ENCODE assay signal across 12 mouse cellular contexts in the genomic region with DNA sequence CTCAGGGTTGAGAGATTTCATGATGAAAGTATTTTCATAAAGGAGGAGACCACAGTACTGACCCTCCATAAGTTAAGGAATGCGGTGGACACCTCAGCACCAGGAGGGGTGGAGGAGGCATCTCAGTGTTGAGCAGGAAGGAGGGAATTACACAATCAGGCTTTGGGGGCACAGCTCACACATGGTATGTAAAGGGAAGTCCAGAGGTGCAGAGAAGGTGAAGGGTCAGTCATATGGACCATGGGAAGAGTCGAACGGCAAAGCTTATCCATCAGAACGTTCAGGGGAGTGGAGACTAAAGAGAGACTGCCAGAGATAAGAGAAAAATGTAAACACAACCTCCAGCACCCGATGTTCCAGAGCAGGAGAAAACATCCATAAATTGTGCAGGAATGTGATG.
A peak's percentile ranks its signal among the peaks of the same experiment; 100 is the strongest.
DNase-seq lines count a peak whose midpoint lies in the region; ATAC-seq and TF ChIP-seq lines count a peak whose summit lies in the region.
"Had no signal": no experiment of that assay in that cellular context is flagged by ENCODE, and none has a peak within 500 bp of the region (broad histone marks: within the 10 kb centered on the region; RNA-seq: fewer than 3 reads in every experiment).

No protein-coding gene starts in this region.

- no peak for ATAC-seq in heart, embryonic 13.5 days (ENCODE audit: extremely low read depth, insufficient number of reproducible peaks, low FRiP score, low TSS enrichment)
- no peak; the same call in 1 of the 2 replicates for ATAC-seq in heart, embryonic 11.5 days (replicated peaks; ENCODE audit: insufficient number of reproducible peaks, low FRiP score, low TSS enrichment)
- peak; percentile 69 for ATAC-seq in lung, postnatal 0 days
- ATAC-seq in liver, embryonic 13.5 days (ENCODE audit: low read depth) = 0 out of 2 replicates have a peak, but pooled peaks have one; percentile 29

- no peaks in the 10 kb centered on the region for H3K36me3 ChIP-seq in heart, embryonic 13.5 days
- H3K36me3 ChIP-seq in heart, embryonic 11.5 days (ENCODE audit: control insufficient read depth, insufficient read depth, low read length) = no peaks in the 10 kb centered on the region
- H3K36me3 ChIP-seq in lung, postnatal 0 days (ENCODE audit: insufficient read depth, low read length) = no peaks in the 10 kb centered on the region
- H3K36me3 ChIP-seq in liver, embryonic 13.5 days = no peaks in the 10 kb centered on the region

- no peaks in the 10 kb centered on the region for H3K27me3 ChIP-seq in heart, embryonic 13.5 days (replicated peaks)
- H3K27me3 ChIP-seq in heart, embryonic 11.5 days (ENCODE audit: control insufficient read depth, insufficient read depth, low read length) = no peaks in the 10 kb centered on the region
- H3K27me3 ChIP-seq in lung, postnatal 0 days (replicated peaks; ENCODE audit: insufficient read depth, low read length) = no peaks in the 10 kb centered on the region
- H3K27me3 ChIP-seq in liver, embryonic 13.5 days = no peaks in the 10 kb centered on the region

- H3K4me3 ChIP-seq in heart, embryonic 13.5 days = no peak overlapping the region
- H3K4me3 ChIP-seq in heart, embryonic 11.5 days (ENCODE audit: low read depth, low read length) = no peak overlapping the region
- no peak overlapping the region for H3K4me3 ChIP-seq in lung, postnatal 0 days (ENCODE audit: low read depth, low read length)
- H3K4me3 ChIP-seq in liver, embryonic 13.5 days (replicated peaks) = no peak overlapping the region
- H3K4me3 ChIP-seq: erythroblast, embryonic 14.5 days; left cerebral cortex, adult 2 months had no signal

- no peak overlapping the region for H3K9ac ChIP-seq in heart, embryonic 13.5 days
- no peak overlapping the region for H3K9ac ChIP-seq in heart, embryonic 11.5 days (ENCODE audit: low read depth, low read length)
- no peak overlapping the region for H3K9ac ChIP-seq in lung, postnatal 0 days (replicated peaks; ENCODE audit: low read depth)
- H3K9ac ChIP-seq in liver, embryonic 13.5 days = no peak overlapping the region
- H3K9ac ChIP-seq: hindbrain, embryonic 14.5 days had no signal

- TF ChIP-seq EP300 in lung, postnatal 0 days (IDR thresholded peaks at IDR 0.05) = peak; percentile 86

- 18% methylated on average over 5 of the region's 5 CpGs for WGBS in heart, embryonic 13.5 days
- WGBS in heart, embryonic 11.5 days (ENCODE audit: insufficient replicate concordance) = 18% methylated on average over 5 of the region's 5 CpGs
- 21% methylated on average over 5 of the region's 5 CpGs for WGBS in lung, postnatal 0 days
- WGBS in liver, embryonic 13.5 days (ENCODE audit: insufficient replicate concordance) = 34% methylated on average over 5 of the region's 5 CpGs

- H3K4me1 ChIP-seq in heart, embryonic 13.5 days = peaks cover 15% of the 10 kb centered on the region
- 0 out of 2 replicates have a peak, but pooled peaks cover 2% of the 10 kb centered on the region for H3K4me1 ChIP-seq in heart, embryonic 11.5 days (ENCODE audit: control insufficient read depth, insufficient read depth, low read length)
- no peaks in the 10 kb centered on the region for H3K4me1 ChIP-seq in lung, postnatal 0 days (ENCODE audit: insufficient read depth, low read depth, low read length)
- H3K4me1 ChIP-seq in liver, embryonic 13.5 days (replicated peaks) = peaks cover 7% of the 10 kb centered on the region

- no peak for TF ChIP-seq CTCF in lung, postnatal 0 days (IDR thresholded peaks at IDR 0.05)

- no peak overlapping the region for H3K4me2 ChIP-seq in heart, embryonic 13.5 days
- H3K4me2 ChIP-seq in heart, embryonic 11.5 days = no peak overlapping the region
- no peak overlapping the region for H3K4me2 ChIP-seq in lung, postnatal 0 days (replicated peaks; ENCODE audit: low read depth, low read length)
- no peak overlapping the region for H3K4me2 ChIP-seq in liver, embryonic 13.5 days
- H3K4me2 ChIP-seq: hindbrain, embryonic 14.5 days had no signal

- peaks cover 3% of the 10 kb centered on the region; the same call in 1 of the 2 replicates for H3K9me3 ChIP-seq in heart, embryonic 13.5 days
- H3K9me3 ChIP-seq in heart, embryonic 11.5 days (replicated peaks; ENCODE audit: control insufficient read depth, low read length) = no peaks in the 10 kb centered on the region
- no peaks in the 10 kb centered on the region for H3K9me3 ChIP-seq in lung, postnatal 0 days (ENCODE audit: low read length)
- no peaks in the 10 kb centered on the region for H3K9me3 ChIP-seq in liver, embryonic 13.5 days (replicated peaks)

- DNase-seq in lung, postnatal 0 days (ENCODE audit: low spot score) = peak; percentile 52
- DNase-seq in lung, postnatal 4 days = no peak
- no peak for DNase-seq in liver, embryonic 13.5 days
- no peak for DNase-seq in urinary bladder, postnatal 25 days (ENCODE audit: low spot score)
- DNase-seq in urinary bladder, postnatal 10 days (ENCODE audit: low spot score) = no peak
- no peak for DNase-seq in cerebellum, postnatal 36 days
- DNase-seq: cerebellum, adult 9-10 months had no signal

- H3K27ac ChIP-seq in heart, embryonic 13.5 days (replicated peaks) = peak overlapping the region; percentile 49; the same call in 1 of the 2 replicates
- H3K27ac ChIP-seq in heart, embryonic 11.5 days (ENCODE audit: low read depth, low read length) = no peak overlapping the region
- H3K27ac ChIP-seq in lung, postnatal 0 days (ENCODE audit: low read length) = no peak overlapping the region
- no peak overlapping the region for H3K27ac ChIP-seq in liver, embryonic 13.5 days
- H3K27ac ChIP-seq: hindbrain, embryonic 14.5 days; left cerebral cortex, adult 2 months had no signal

Comparison
In these comparisons a context has a peak if more than half of its experiments do, and no peak if none do; other contexts are left out.
1. ATAC-seq: peak in lung, postnatal 0 days (single experiment) and liver, embryonic 13.5 days (single experiment); none in heart, embryonic 13.5 days (single experiment) and heart, embryonic 11.5 days (single experiment).